Mouse (Mus musculus) heart, embryonic 16.5 days (tissue): ENCODE measurements around the gene Mthfd1. TPM values are rescaled to one million over a fixed set of nuclear protein-coding genes. Genes with fewer than 3 reads are reported as not detected.

Experiments
- ATAC-seq: fragments of 200-750 bp; cut with Nextera tagmentation; replicated peaks from 2 replicates; pipeline ENCODE4 v1.8.0; 2017; ENCODE audit warnings: moderate number of reproducible peaks; ENCODE audit not compliant: insufficient read depth, low FRiP score; ENCODE audit errors: extremely low read depth
- H3K27ac ChIP-seq: fragments of 300-500 bp; sonication (generic); 2 replicates; pipeline ENCODE4 v1.5.1; 2014; ENCODE audit warnings: mild to moderate bottlenecking, low read length, control low read depth, moderate library complexity
- H3K27me3 ChIP-seq: fragments of 300-500 bp; sonication (generic); 2 replicates; pipeline ENCODE4 v1.6.1; 2014; ENCODE audit warnings: low read length, mixed read lengths; ENCODE audit not compliant: control insufficient read depth, insufficient read depth
- H3K36me3 ChIP-seq: fragments of 300-500 bp; sonication (generic); 2 replicates; pipeline ENCODE4 v1.6.1; 2014; ENCODE audit not compliant: control insufficient read depth, insufficient read depth
- H3K4me1 ChIP-seq: fragments of 300-500 bp; sonication (generic); 2 replicates; pipeline ENCODE4 v1.6.1; 2014; ENCODE audit warnings: low read length, mixed read lengths; ENCODE audit not compliant: control insufficient read depth, insufficient read depth
- H3K4me2 ChIP-seq: fragments of 300-500 bp; sonication (generic); 2 replicates; pipeline ENCODE4 v1.6.1; 2014; ENCODE audit warnings: low read depth, mild to moderate bottlenecking, control low read depth, low read length
- H3K4me3 ChIP-seq: fragments of 300-500 bp; sonication (generic); 2 replicates; pipeline ENCODE4 v1.5.1; 2014; ENCODE audit warnings: mild to moderate bottlenecking, control low read depth, low read length
- H3K9ac ChIP-seq: fragments of 300-500 bp; sonication (generic); 2 replicates; pipeline ENCODE4 v1.6.1; 2014; ENCODE audit warnings: low read length, control low read depth
- H3K9me3 ChIP-seq: fragments of 300-500 bp; sonication (generic); replicated peaks from 2 replicates; pipeline ENCODE4 v1.6.1; 2016; ENCODE audit warnings: low read length; ENCODE audit not compliant: control insufficient read depth
- WGBS: fragments of 180-500 bp; shearing (Covaris S2); extraction: QIAGEN DNeasy Blood & Tissue Kit; methylation state at CpG from one replicate; pipeline ENCODE4 v1.1.7; 2014; 5-methylcytosine and 5-hydroxymethylcytosine counted together
- polyA plus RNA-seq: library from polyadenylated mRNA; unstranded; fragments of >200 nt; fragmentation: Nextera tagmentation; extraction: Ambion mirVana; gene quantifications from 2 replicates; pipeline ENCODE4 v1.2.1, GENCODE M21; 2015

Mthfd1 gene
- polyA plus RNA-seq, 1 experiment from 2014 or later, result 45.8 TPM

GRCm38 (mm10) chr12:76311951-76312350, 56.9 kb downstream of the Mthfd1 start:
- no peak for ATAC-seq
- Histone ChIP-seq H3K4me3 (no peak overlapping the region), H3K4me2 (no peak overlapping the region), H3K27me3 (no peaks in the 10 kb centered on the region), H3K9me3 (no peaks in the 10 kb centered on the region), H3K4me1 (peaks cover 16% of the 10 kb centered on the region), H3K36me3 (peaks cover 22% of the 10 kb centered on the region), H3K27ac (no peak overlapping the region), H3K9ac (no peak overlapping the region)
- 75% methylated on average over 8 of the region's 8 CpGs for WGBS

GRCm38 (mm10) chr12:76318282-76319212, 63.4 kb downstream of the Mthfd1 start:
- no peaks in the 10 kb centered on the region for H3K9me3 ChIP-seq
- H3K36me3 ChIP-seq, result peaks cover 18% of the 10 kb centered on the region
- H3K4me3 ChIP-seq, result no peak overlapping the region
- no peaks in the 10 kb centered on the region for H3K27me3 ChIP-seq
- H3K27ac ChIP-seq, result peak overlapping the region; percentile 81
- H3K4me2 ChIP-seq, result peak overlapping the region; percentile 36
- peak overlapping the region; percentile 25; the same call in 1 of the 2 replicates for H3K9ac ChIP-seq
- H3K4me1 ChIP-seq, result peaks cover 17% of the 10 kb centered on the region
- 15% methylated on average over 9 of the region's 9 CpGs for WGBS
- ATAC-seq, result peak; percentile 50

GRCm38 (mm10) chr12:76324679-76325431, 69.8 kb downstream of the Mthfd1 start, which contains the start of gene Akap5:
Akap5 (plus strand) TSS chr12:76324891.
- H3K9ac ChIP-seq, result peak within 1 kb of the TSS; percentile 77
- peaks cover 2% of the 10 kb centered on the region; the same call in 1 of the 2 replicates for H3K4me1 ChIP-seq
- H3K9me3 ChIP-seq, result no peaks in the 10 kb centered on the region
- H3K36me3 ChIP-seq, result 0 out of 2 replicates have a peak, but pooled peaks cover 6% of the 10 kb centered on the region
- ATAC-seq, result peak; percentile 94
- H3K4me2 ChIP-seq, result peak within 1 kb of the TSS; percentile 96
- peak within 1 kb of the TSS; percentile 63 for H3K4me3 ChIP-seq
- no peaks in the 10 kb centered on the region for H3K27me3 ChIP-seq
- WGBS, result 1% methylated on average over 53 of the region's 53 CpGs
- no peak within 1 kb of the TSS for H3K27ac ChIP-seq

GRCm38 (mm10) chr12:76326437-76327220, 71.5 kb downstream of the Mthfd1 start:
- 79% methylated on average over 23 of the region's 23 CpGs for WGBS
- Histone ChIP-seq H3K4me1 (peaks cover 2% of the 10 kb centered on the region; the same call in 1 of the 2 replicates), H3K9me3 (no peaks in the 10 kb centered on the region), H3K9ac (no peak overlapping the region), H3K4me2 (no peak overlapping the region), H3K27me3 (no peaks in the 10 kb centered on the region), H3K27ac (no peak overlapping the region), H3K4me3 (no peak overlapping the region), H3K36me3 (no peaks in the 10 kb centered on the region; the same call in 1 of the 2 replicates)
- no peak for ATAC-seq

GRCm38 (mm10) chr12:76328567-76329354, 73.7 kb downstream of the Mthfd1 start:
- Histone ChIP-seq H3K36me3 (no peaks in the 10 kb centered on the region; the same call in 1 of the 2 replicates), H3K27me3 (no peaks in the 10 kb centered on the region), H3K4me1 (peaks cover 2% of the 10 kb centered on the region; the same call in 1 of the 2 replicates), H3K9ac (no peak overlapping the region), H3K27ac (no peak overlapping the region), H3K4me3 (no peak overlapping the region), H3K9me3 (no peaks in the 10 kb centered on the region), H3K4me2 (no peak overlapping the region)
- 80% methylated on average over 6 of the region's 6 CpGs for WGBS
- no peak for ATAC-seq

- H3K36me3 ChIP-seq, result no peaks in the 10 kb centered on the region; the same call in 1 of the 2 replicates
- no peak overlapping the region for H3K4me3 ChIP-seq
- no peaks in the 10 kb centered on the region for H3K27me3 ChIP-seq
- H3K9ac ChIP-seq, result no peak overlapping the region
- H3K4me2 ChIP-seq, result no peak overlapping the region
- H3K27ac ChIP-seq, result no peak overlapping the region
- 83% methylated on average over 5 of the region's 5 CpGs for WGBS
- H3K4me1 ChIP-seq, result 0 out of 2 replicates have a peak, but pooled peaks cover 3% of the 10 kb centered on the region
- H3K9me3 ChIP-seq, result no peaks in the 10 kb centered on the region
- no peak for ATAC-seq
Observed at GRCm38 (mm10) chr12:76333688-76334087, 78.6 kb downstream of the Mthfd1 start.

GRCm38 (mm10) chr12:76335641-76336040, 80.5 kb downstream of the Mthfd1 start:
- H3K9ac ChIP-seq, result no peak overlapping the region
- no peaks in the 10 kb centered on the region; the same call in 1 of the 2 replicates for H3K36me3 ChIP-seq
- no peaks in the 10 kb centered on the region for H3K9me3 ChIP-seq
- 0 out of 2 replicates have a peak, but pooled peaks cover 3% of the 10 kb centered on the region for H3K4me1 ChIP-seq
- WGBS, result 65% methylated on average over 5 of the region's 5 CpGs
- H3K27ac ChIP-seq, result no peak overlapping the region
- H3K4me2 ChIP-seq, result no peak overlapping the region
- no peaks in the 10 kb centered on the region for H3K27me3 ChIP-seq
- ATAC-seq, result no peak
- H3K4me3 ChIP-seq, result no peak overlapping the region
